Mouse (Mus musculus) liver, embryonic 13.5 days (tissue): ENCODE results near the gene Ssh2. TPM values are rescaled to one million over a fixed set of nuclear protein-coding genes. Genes with fewer than 3 reads are reported as not detected.

Experiments
- ATAC-seq: fragments of 200-750 bp; cut with Nextera tagmentation; 2 replicates; pipeline ENCODE4 v1.8.0; 2017; ENCODE audit warnings: low read depth, mild to moderate bottlenecking, moderate number of reproducible peaks, moderate library complexity
- DNase-seq: peaks from one replicate; pipeline ENCODE4 v3.0.0; 2022
- H3K27ac ChIP-seq: fragments of 300-500 bp; sonication (generic); 2 replicates; pipeline ENCODE4 v1.5.1; 2015; ENCODE audit warnings: moderate library complexity, mild to moderate bottlenecking, inconsistent platforms
- H3K27me3 ChIP-seq: fragments of 300-500 bp; sonication (generic); 2 replicates; pipeline ENCODE4 v1.6.1; 2015; ENCODE audit warnings: mild to moderate bottlenecking, inconsistent platforms
- H3K36me3 ChIP-seq: fragments of 300-500 bp; sonication (generic); 2 replicates; pipeline ENCODE4 v1.6.1; 2015; ENCODE audit warnings: mild to moderate bottlenecking, inconsistent platforms
- H3K4me1 ChIP-seq: fragments of 300-500 bp; sonication (generic); replicated peaks from 2 replicates; pipeline ENCODE4 v1.6.1; 2015; ENCODE audit warnings: inconsistent platforms
- H3K4me2 ChIP-seq: fragments of 300-500 bp; sonication (generic); 2 replicates; pipeline ENCODE4 v1.6.1; 2015; ENCODE audit warnings: inconsistent platforms, mild to moderate bottlenecking, moderate library complexity
- H3K4me3 ChIP-seq: fragments of 300-500 bp; sonication (generic); replicated peaks from 2 replicates; pipeline ENCODE4 v1.5.1; 2015; ENCODE audit warnings: mild to moderate bottlenecking, inconsistent platforms
- H3K9ac ChIP-seq: fragments of 300-500 bp; sonication (generic); 2 replicates; pipeline ENCODE4 v1.6.1; 2015; ENCODE audit warnings: mild to moderate bottlenecking, inconsistent platforms
- H3K9me3 ChIP-seq: fragments of 300-500 bp; sonication (generic); replicated peaks from 2 replicates; pipeline ENCODE4 v1.6.1; 2016; ENCODE audit warnings: inconsistent platforms
- WGBS: fragments of 180-500 bp; shearing (Covaris S2); methylation state at CpG from one replicate; pipeline ENCODE4 v1.1.7; 2015; ENCODE audit not compliant: insufficient replicate concordance; 5-methylcytosine and 5-hydroxymethylcytosine counted together
- polyA plus RNA-seq: library from polyadenylated mRNA; unstranded; fragments of >200 nt; fragmentation: Nextera tagmentation; extraction: Ambion mirVana; gene quantifications from 2 replicates; pipeline ENCODE4 v1.2.1, GENCODE M21; 2015

Ssh2 gene
- polyA plus RNA-seq, 1 experiment from 2014 or later = 3.5 TPM

DNA sequence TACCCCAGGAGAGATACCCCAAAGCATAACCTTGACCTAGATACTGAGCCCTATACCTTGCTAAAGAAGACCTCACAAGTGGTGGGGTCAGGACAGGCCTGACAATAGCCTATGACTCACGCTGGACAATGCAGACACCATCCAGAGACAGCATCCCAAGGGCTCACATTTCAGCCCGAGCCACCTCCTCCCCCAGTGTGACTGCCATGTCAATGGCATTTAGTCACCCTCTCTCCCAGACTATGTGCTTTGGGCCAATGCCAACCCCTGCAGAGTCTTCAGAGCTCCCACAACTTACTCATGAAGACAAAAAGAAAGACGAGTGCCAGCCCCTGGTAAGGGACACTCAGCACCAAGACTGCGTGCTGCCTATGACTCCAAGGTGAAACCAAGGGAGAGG is 248.6 kb downstream of the Ssh2 start:
- Histone ChIP-seq H3K36me3 (no peaks in the 10 kb centered on the region), H3K4me3 (no peak overlapping the region), H3K27ac (no peak overlapping the region), H3K4me1 (peaks cover 23% of the 10 kb centered on the region), H3K27me3 (peaks cover 95% of the 10 kb centered on the region), H3K4me2 (no peak overlapping the region), H3K9me3 (no peaks in the 10 kb centered on the region), H3K9ac (no peak overlapping the region)
- 45% methylated on average over 4 of the region's 4 CpGs for WGBS
- DNase-seq (no peak), ATAC-seq (no peak)

DNA sequence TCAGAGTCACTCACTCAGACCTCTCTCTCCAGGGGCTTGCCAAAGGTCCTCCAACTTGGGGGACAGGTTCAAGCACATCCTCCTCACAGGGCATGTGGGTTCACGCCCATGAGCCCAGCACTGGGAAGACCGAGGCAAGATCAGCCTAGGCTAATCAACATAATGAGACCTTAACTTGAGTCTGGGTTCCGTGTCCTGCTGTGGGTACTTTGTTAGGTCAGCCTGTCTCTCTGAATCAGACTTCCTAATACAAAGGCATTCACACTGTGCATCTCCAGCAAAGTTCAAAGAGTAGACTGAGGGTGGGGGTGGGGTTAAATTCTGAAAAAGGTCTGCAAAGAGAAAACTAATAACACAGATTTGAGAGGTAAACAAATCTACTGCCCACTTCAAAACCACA is 249.0 kb downstream of the Ssh2 start:
- Histone ChIP-seq H3K36me3 (no peaks in the 10 kb centered on the region), H3K9me3 (no peaks in the 10 kb centered on the region), H3K4me1 (peaks cover 23% of the 10 kb centered on the region), H3K4me2 (no peak overlapping the region), H3K4me3 (no peak overlapping the region), H3K27ac (no peak overlapping the region), H3K27me3 (peaks cover 95% of the 10 kb centered on the region), H3K9ac (no peak overlapping the region)
- WGBS = 65% methylated on average over 3 of the region's 3 CpGs
- DNase-seq = no peak
- ATAC-seq = no peak

DNA sequence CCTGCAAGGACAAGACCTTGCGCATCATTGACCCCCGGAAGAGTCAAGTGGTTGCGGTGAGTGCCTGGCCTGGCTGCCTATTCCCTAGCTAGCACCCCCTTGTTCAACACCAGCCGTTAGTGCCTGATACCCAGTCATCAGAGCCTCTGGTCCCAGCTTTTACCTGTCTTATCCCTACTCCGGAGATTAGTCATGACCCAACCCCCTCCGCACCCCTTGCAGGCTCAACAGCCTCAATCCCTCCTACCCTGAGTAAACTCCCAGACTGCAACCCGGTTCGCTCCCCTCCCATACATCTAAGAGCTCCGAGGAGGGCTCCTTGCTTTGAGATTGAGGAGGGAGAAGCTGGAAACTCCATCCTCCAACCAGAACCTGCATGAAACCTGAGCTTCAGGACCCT is 250.5 kb downstream of the Ssh2 start:
- Histone ChIP-seq H3K4me1 (peaks cover 23% of the 10 kb centered on the region), H3K27ac (no peak overlapping the region), H3K9me3 (no peaks in the 10 kb centered on the region), H3K36me3 (peaks cover 7% of the 10 kb centered on the region), H3K4me3 (no peak overlapping the region), H3K9ac (no peak overlapping the region), H3K27me3 (peaks cover 80% of the 10 kb centered on the region), H3K4me2 (peak overlapping the region; percentile 52; the same call in 1 of the 2 replicates)
- DNase-seq (no peak), ATAC-seq (no peak)
- WGBS = 32% methylated on average over 9 of the region's 9 CpGs

DNA sequence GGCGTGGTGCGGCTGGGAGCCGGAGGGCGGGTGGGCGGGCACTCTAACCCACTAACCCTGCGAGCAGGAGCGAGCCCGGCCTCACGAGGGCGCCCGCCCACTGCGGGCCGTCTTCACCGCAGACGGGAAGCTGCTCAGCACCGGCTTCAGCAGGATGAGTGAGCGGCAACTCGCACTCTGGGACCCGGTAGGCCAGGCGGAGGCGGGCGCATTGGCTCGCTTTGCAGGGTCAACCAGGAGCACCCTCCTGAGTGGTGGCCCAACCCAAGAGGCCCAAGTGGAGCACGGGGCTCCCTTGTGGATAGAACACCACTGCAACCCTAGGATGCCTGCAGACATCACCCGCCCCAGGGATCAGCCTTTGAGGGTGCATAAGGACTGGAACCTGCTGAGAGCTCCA is 251.1 kb downstream of the Ssh2 start:
- Histone ChIP-seq H3K27ac (no peak overlapping the region), H3K36me3 (peaks cover 13% of the 10 kb centered on the region), H3K9ac (no peak overlapping the region), H3K4me1 (peaks cover 19% of the 10 kb centered on the region), H3K4me2 (peak overlapping the region; percentile 52), H3K4me3 (0 out of 2 replicates have a peak overlapping the region, but pooled peaks have one; percentile 21), H3K9me3 (no peaks in the 10 kb centered on the region), H3K27me3 (peaks cover 74% of the 10 kb centered on the region)
- ATAC-seq = peak; percentile 48
- WGBS = 3% methylated on average over 25 of the region's 25 CpGs
- peak; percentile 46 for DNase-seq

DNA sequence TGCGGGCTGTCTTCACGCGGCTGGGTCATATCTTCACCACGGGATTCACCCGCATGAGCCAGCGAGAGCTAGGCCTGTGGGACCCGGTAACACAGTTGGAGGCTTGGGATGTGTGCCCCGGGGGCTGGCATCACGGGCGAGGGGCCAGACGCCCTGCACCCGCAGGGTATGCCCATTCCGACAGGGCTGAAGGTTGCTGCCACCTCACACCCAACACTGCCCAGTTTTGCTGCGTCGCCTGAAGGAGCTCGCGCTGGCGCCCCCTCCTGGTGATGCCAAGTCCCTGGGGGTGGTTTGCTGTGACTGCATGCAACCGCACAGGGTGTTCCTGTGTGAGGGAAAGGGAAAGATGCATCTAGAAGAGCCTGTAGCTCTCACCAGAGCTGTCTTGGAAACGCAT is 251.7 kb downstream of the Ssh2 start:
- ATAC-seq (no peak), DNase-seq (peak; percentile 62)
- Histone ChIP-seq H3K9ac (no peak overlapping the region), H3K4me1 (peaks cover 13% of the 10 kb centered on the region), H3K36me3 (peaks cover 18% of the 10 kb centered on the region), H3K27me3 (peaks cover 68% of the 10 kb centered on the region), H3K4me2 (peak overlapping the region; percentile 52), H3K27ac (no peak overlapping the region), H3K4me3 (0 out of 2 replicates have a peak overlapping the region, but pooled peaks have one; percentile 21), H3K9me3 (no peaks in the 10 kb centered on the region)
- WGBS = 11% methylated on average over 20 of the region's 20 CpGs

DNA sequence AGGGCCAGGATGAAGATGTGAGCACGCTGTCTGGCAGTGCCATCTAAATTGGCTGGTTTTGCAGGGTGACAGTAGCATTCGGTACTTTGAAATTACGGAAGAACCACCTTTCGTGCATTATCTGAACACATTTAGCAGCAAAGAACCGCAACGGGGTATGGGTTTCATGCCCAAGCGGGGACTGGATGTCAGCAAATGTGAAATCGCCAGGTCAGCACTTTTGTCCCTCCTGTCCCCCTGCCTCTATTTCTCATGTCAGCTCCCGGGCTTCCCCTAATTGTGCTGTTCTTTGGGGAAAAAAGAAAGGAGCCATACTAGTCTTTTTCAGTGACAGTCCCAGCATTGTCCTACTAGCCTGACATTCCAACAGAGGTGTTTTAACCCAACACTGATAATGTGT is 252.3 kb downstream of the Ssh2 start:
- peaks cover 62% of the 10 kb centered on the region for H3K27me3 ChIP-seq
- peaks cover 18% of the 10 kb centered on the region for H3K36me3 ChIP-seq
- H3K27ac ChIP-seq = no peak overlapping the region
- no peak overlapping the region for H3K4me2 ChIP-seq
- H3K9me3 ChIP-seq = no peaks in the 10 kb centered on the region
- peaks cover 10% of the 10 kb centered on the region for H3K4me1 ChIP-seq
- no peak for ATAC-seq
- DNase-seq = no peak
- H3K4me3 ChIP-seq = no peak overlapping the region
- 69% methylated on average over 9 of the region's 9 CpGs for WGBS
- H3K9ac ChIP-seq = no peak overlapping the region

DNA sequence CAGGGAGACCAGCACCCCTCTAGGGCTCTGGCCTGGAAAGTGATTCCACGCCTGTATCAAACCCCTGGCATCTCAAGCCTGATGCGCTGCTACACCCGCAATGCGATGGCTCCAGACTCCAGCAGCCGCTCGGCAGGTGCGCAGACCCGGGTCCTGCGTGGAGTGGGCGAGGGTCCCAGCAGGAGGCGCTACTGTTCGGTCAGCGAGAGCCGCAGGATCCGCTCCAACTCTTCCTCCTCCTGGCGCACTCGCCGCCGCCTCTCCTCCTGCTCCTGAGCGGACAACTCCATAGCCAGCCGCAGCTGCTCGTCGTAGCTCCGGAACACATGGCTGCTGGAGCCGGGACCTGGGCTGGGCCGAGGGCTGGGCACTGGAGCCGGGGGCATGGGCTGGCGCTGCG is 255.3 kb downstream of the Ssh2 start:
- ATAC-seq (no peak), DNase-seq (no peak)
- H3K27ac ChIP-seq = no peak overlapping the region
- H3K4me1 ChIP-seq = peaks cover 10% of the 10 kb centered on the region
- H3K4me3 ChIP-seq = no peak overlapping the region
- 84% methylated on average over 29 of the region's 29 CpGs for WGBS
- peaks cover 32% of the 10 kb centered on the region for H3K27me3 ChIP-seq
- H3K4me2 ChIP-seq = no peak overlapping the region
- no peak overlapping the region for H3K9ac ChIP-seq
- H3K36me3 ChIP-seq = peaks cover 18% of the 10 kb centered on the region
- no peaks in the 10 kb centered on the region for H3K9me3 ChIP-seq

DNA sequence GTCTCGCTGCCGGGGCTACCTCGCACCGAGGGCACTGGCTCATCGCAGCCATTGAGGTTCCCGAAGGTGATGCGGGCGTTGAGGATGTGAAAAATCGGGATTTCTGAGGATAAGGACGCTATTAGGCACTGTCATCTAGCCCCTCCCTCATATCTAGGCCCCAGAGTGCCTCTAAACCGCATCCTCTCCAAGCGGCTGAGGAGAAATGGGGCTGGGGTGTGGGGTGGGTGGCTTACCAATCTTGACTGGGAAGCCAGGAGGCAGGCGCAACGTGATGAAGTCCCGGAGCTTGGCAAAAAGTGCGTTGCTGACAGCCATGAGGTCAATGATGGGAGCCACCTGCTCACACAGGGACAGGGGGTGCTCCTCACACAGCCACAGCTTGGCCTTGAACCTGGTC is 256.7 kb downstream of the Ssh2 start:
- no peaks in the 10 kb centered on the region for H3K9me3 ChIP-seq
- H3K27me3 ChIP-seq = peaks cover 18% of the 10 kb centered on the region
- H3K4me2 ChIP-seq = no peak overlapping the region
- no peak overlapping the region for H3K27ac ChIP-seq
- no peak for ATAC-seq
- peaks cover 18% of the 10 kb centered on the region for H3K36me3 ChIP-seq
- H3K9ac ChIP-seq = no peak overlapping the region
- WGBS = 85% methylated on average over 16 of the region's 16 CpGs
- no peak overlapping the region for H3K4me3 ChIP-seq
- DNase-seq = no peak
- peaks cover 9% of the 10 kb centered on the region for H3K4me1 ChIP-seq

DNA sequence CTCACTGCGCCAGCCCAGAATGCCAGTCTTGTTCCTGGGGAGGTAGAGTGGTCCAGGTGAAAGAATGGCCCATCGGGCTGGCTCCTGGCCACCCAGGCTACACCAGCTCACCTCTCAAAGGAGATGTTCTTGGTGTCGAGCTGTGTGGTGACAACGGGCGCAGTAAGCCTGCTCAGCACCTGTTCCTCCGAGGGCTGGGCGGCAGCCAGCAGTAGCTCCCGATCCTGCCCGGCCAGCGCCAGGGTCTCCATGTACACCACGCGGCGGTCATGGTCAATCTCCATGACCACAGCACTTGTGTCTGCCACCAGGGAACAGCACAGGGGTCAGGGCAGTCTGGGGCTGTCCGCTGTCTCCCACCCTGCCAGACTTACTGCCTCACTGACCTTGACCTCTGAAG is 260.1 kb downstream of the Ssh2 start:
- Histone ChIP-seq H3K27ac (no peak overlapping the region), H3K4me3 (no peak overlapping the region), H3K27me3 (no peaks in the 10 kb centered on the region), H3K9ac (no peak overlapping the region), H3K4me1 (peaks cover 7% of the 10 kb centered on the region), H3K4me2 (no peak overlapping the region), H3K9me3 (no peaks in the 10 kb centered on the region), H3K36me3 (peaks cover 14% of the 10 kb centered on the region)
- 85% methylated on average over 14 of the region's 14 CpGs for WGBS
- ATAC-seq (no peak), DNase-seq (no peak)

DNA sequence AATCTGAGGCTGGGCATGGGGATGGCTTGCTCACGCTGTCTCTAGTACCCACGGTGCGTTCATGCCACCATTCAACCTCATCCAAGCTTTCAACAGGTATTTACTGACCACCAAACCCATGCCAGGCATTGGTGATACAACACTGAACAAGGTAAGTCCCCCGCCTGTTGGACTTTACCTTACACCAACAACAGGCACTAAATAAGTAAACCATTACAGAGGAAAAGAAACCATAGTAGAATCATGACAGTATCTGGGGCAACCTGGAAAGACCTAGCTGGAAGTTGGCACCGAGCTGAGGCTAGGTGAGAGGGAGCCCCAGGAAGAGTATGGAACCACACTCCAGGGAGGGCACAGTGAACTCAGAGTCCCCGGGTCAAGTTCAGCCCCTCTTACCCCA is 260.8 kb downstream of the Ssh2 start:
- Histone ChIP-seq H3K9me3 (no peaks in the 10 kb centered on the region), H3K9ac (no peak overlapping the region), H3K36me3 (peaks cover 7% of the 10 kb centered on the region), H3K4me3 (no peak overlapping the region), H3K4me2 (no peak overlapping the region), H3K27me3 (no peaks in the 10 kb centered on the region), H3K4me1 (peaks cover 7% of the 10 kb centered on the region), H3K27ac (no peak overlapping the region)
- WGBS = 81% methylated on average over 6 of the region's 6 CpGs
- DNase-seq (no peak), ATAC-seq (no peak)

DNA sequence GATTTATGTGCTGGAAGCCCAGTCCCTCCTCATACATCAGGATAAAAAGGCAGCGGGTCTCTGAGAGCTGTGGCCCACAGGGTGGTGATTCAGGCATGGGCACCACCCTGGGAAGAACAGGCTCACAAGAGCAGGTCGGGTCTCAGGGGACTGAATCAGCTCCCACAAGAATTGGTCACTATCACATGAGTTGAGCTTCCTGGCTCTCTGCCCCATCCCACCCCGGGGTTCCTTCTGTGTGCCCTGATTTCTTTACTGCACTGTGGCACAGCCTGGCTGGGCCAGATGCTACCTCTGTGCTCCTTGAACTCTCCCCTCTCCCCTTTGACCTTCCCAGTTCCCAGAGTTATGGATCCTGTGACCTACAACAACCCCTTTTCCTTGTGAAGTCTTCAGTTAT is 267.0 kb downstream of the Ssh2 start:
- Histone ChIP-seq H3K27ac (no peak overlapping the region), H3K27me3 (peaks cover 4% of the 10 kb centered on the region), H3K9ac (no peak overlapping the region), H3K4me1 (peaks cover 15% of the 10 kb centered on the region), H3K9me3 (no peaks in the 10 kb centered on the region), H3K36me3 (no peaks in the 10 kb centered on the region), H3K4me2 (no peak overlapping the region), H3K4me3 (no peak overlapping the region)
- 57% methylated on average over 3 of the region's 3 CpGs for WGBS
- no peak for ATAC-seq
- no peak for DNase-seq

DNA sequence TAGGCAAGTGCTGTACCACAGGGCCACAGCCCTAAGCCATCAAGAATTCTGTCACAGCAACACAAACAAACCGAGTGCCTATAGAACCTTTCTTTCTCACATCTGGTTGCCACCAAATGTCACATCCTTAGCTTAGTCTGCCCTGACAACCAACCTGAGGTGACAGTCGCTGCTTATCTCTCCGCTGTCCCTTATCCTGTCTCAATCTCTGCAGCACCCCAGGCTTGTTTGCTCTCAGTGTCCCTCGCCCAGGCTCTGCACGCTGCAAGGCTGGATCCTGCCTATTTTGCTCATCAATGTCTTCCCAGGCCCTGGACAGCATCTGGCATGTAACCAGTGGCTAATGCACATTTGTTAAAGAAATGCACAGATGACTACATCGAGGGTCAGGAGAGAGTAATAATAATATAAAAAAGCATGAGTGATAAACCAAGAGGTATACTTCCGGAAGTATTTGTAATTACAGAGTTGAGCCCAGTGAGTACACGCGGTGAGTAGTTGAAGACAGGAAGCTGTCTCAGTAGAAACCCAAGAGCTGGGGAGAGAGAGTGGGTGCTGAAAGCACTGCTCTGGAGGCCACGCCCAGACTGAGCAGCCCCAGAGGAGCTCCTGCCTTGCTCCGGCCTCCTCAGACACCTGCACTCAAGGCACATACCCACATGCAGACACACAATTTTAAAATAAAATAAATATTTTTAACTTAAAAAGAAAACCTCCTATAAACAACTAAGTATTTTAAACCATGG is 267.6 kb downstream of the Ssh2 start:
- no peaks in the 10 kb centered on the region for H3K36me3 ChIP-seq
- 44% methylated on average over 11 of the region's 11 CpGs for WGBS
- H3K4me3 ChIP-seq = no peak overlapping the region
- H3K27me3 ChIP-seq = peaks cover 10% of the 10 kb centered on the region
- no peak for DNase-seq
- H3K27ac ChIP-seq = no peak overlapping the region
- no peak for ATAC-seq
- H3K4me1 ChIP-seq = peaks cover 21% of the 10 kb centered on the region
- no peak overlapping the region for H3K9ac ChIP-seq
- no peaks in the 10 kb centered on the region for H3K9me3 ChIP-seq
- no peak overlapping the region for H3K4me2 ChIP-seq
